In the genomic region with DNA sequence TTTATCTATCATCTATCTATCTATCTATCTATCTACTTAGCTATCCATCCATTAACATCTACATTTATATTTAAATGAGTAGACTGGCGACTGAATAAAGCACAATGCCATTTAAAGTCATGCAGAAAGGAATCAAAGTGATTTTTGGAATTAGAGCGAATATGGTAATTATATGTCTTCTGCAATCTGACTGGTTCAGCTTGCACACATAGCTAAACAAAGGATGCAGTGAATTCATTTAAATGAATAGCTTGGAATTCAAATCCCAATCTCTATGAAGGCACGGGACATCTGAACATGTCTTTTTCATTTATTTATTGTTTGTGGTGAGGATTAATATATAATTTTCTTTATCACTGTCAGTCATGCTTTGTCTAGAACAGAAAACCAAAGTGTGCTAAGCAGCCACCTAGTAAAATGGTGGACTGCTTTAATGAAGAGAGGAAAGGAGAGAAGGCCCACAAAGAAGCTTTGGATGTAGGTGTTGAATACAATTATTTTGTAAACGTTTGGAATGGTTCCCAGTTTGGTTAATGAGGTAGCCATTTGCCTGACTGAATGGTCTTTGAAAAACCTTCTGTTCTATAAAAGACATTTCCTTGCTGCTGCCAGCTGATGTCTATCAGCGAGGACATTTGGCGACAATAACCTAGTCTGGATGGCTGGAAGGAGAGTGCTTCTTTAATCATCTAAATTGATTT, we compare ENCODE assay signal across 20 mouse cellular contexts.
DNase-seq lines count a peak whose midpoint lies in the region; ATAC-seq lines count a peak whose summit lies in the region.
"Had no signal": no experiment of that assay in that cellular context is flagged by ENCODE, and none has a peak within 500 bp of the region (broad histone marks: within the 10 kb centered on the region; RNA-seq: fewer than 3 reads in every experiment).

No protein-coding gene starts in this region.

- no peaks in the 10 kb centered on the region for H3K36me3 ChIP-seq in hindbrain, embryonic 11.5 days (ENCODE audit: control insufficient read depth, insufficient read depth, low read length)
- H3K36me3 ChIP-seq in hindbrain, embryonic 10.5 days = no peaks in the 10 kb centered on the region
- H3K36me3 ChIP-seq in forebrain, embryonic 15.5 days = no peaks in the 10 kb centered on the region
- no peaks in the 10 kb centered on the region for H3K36me3 ChIP-seq in midbrain, embryonic 14.5 days (ENCODE audit: control insufficient read depth, insufficient read depth, low read length)
- no peaks in the 10 kb centered on the region for H3K36me3 ChIP-seq in kidney, embryonic 16.5 days (ENCODE audit: insufficient read depth, low read length)
- H3K36me3 ChIP-seq: embryonic facial prominence, embryonic 12.5 days; heart, embryonic 12.5 days; stomach, embryonic 15.5 days had no signal

- no peak overlapping the region for H3K27ac ChIP-seq in hindbrain, embryonic 11.5 days (ENCODE audit: low read depth, low read length)
- no peak overlapping the region for H3K27ac ChIP-seq in hindbrain, embryonic 10.5 days
- peak overlapping the region; percentile 66 for H3K27ac ChIP-seq in forebrain, embryonic 15.5 days (replicated peaks)
- no peak overlapping the region for H3K27ac ChIP-seq in midbrain, embryonic 14.5 days (replicated peaks; ENCODE audit: low read depth, low read length)
- no peak overlapping the region for H3K27ac ChIP-seq in kidney, embryonic 16.5 days (ENCODE audit: low read length)
- H3K27ac ChIP-seq: embryonic facial prominence, embryonic 12.5 days; stomach, embryonic 15.5 days had no signal

- ATAC-seq in hindbrain, embryonic 11.5 days (ENCODE audit: low FRiP score) = peak; percentile 43; the same call in 1 of the 2 replicates
- peak; percentile 90 for ATAC-seq in forebrain, embryonic 15.5 days (replicated peaks)
- peak; percentile 51; the same call in 1 of the 2 replicates for ATAC-seq in midbrain, embryonic 14.5 days (ENCODE audit: low FRiP score, low TSS enrichment)
- no peak for ATAC-seq in kidney, embryonic 16.5 days (ENCODE audit: low FRiP score, low TSS enrichment)

- H3K9me3 ChIP-seq in hindbrain, embryonic 11.5 days (ENCODE audit: control insufficient read depth, low read length) = no peaks in the 10 kb centered on the region
- no peaks in the 10 kb centered on the region for H3K9me3 ChIP-seq in hindbrain, embryonic 10.5 days
- H3K9me3 ChIP-seq in forebrain, embryonic 15.5 days = no peaks in the 10 kb centered on the region
- no peaks in the 10 kb centered on the region for H3K9me3 ChIP-seq in midbrain, embryonic 14.5 days (ENCODE audit: control insufficient read depth, low read length)
- H3K9me3 ChIP-seq in kidney, embryonic 16.5 days (ENCODE audit: low read length) = no peaks in the 10 kb centered on the region
- H3K9me3 ChIP-seq: embryonic facial prominence, embryonic 12.5 days; heart, embryonic 12.5 days; stomach, embryonic 15.5 days had no signal

- 74% methylated on average over 6 of the region's 6 CpGs for WGBS in hindbrain, embryonic 11.5 days
- 79% methylated on average over 6 of the region's 6 CpGs for WGBS in hindbrain, embryonic 10.5 days
- WGBS in forebrain, embryonic 15.5 days = 9% methylated on average over 6 of the region's 6 CpGs
- WGBS in midbrain, embryonic 14.5 days = 60% methylated on average over 6 of the region's 6 CpGs
- WGBS in kidney, embryonic 16.5 days = 62% methylated on average over 6 of the region's 6 CpGs

- H3K4me1 ChIP-seq in hindbrain, embryonic 11.5 days (replicated peaks; ENCODE audit: control insufficient read depth, insufficient read depth, low read length) = no peaks in the 10 kb centered on the region
- no peaks in the 10 kb centered on the region for H3K4me1 ChIP-seq in hindbrain, embryonic 10.5 days (replicated peaks)
- peaks cover 19% of the 10 kb centered on the region for H3K4me1 ChIP-seq in forebrain, embryonic 15.5 days
- H3K4me1 ChIP-seq in midbrain, embryonic 14.5 days (ENCODE audit: control insufficient read depth, insufficient read depth, low read length) = 0 out of 2 replicates have a peak, but pooled peaks cover 2% of the 10 kb centered on the region
- H3K4me1 ChIP-seq in kidney, embryonic 16.5 days (ENCODE audit: insufficient read depth, low read length) = no peaks in the 10 kb centered on the region
- H3K4me1 ChIP-seq: embryonic facial prominence, embryonic 12.5 days; heart, embryonic 12.5 days; stomach, embryonic 15.5 days had no signal

- DNase-seq in hindbrain, embryonic 11.5 days (ENCODE audit: low spot score) = no peak
- no peak for DNase-seq in hindbrain, embryonic 10.5 days (ENCODE audit: low spot score)
- peak; percentile 10 for DNase-seq in brain, adult 2 months (ENCODE audit: low read depth, low spot score)
- DNase-seq in midbrain, embryonic 14.5 days = peak; percentile 67
- no peak for DNase-seq in adipocyte (ENCODE audit: low spot score)
- DNase-seq in left cerebral cortex, postnatal 14 days (ENCODE audit: low spot score in 2 of 2) = no peak
- DNase-seq: adrenal gland, postnatal 10 days; B cell, adult 2 months; gastrocnemius, postnatal 25 days; heart, postnatal 4 days; kidney, adult 11 months; kidney, postnatal 14 days; spleen, adult 18-20 months; thymus, postnatal 14 days had no signal

- H3K27me3 ChIP-seq in hindbrain, embryonic 11.5 days (ENCODE audit: control insufficient read depth, insufficient read depth, low read length) = no peaks in the 10 kb centered on the region
- no peaks in the 10 kb centered on the region for H3K27me3 ChIP-seq in hindbrain, embryonic 10.5 days (ENCODE audit: insufficient read depth, poor library complexity, severe bottlenecking)
- no peaks in the 10 kb centered on the region for H3K27me3 ChIP-seq in forebrain, embryonic 15.5 days
- no peaks in the 10 kb centered on the region for H3K27me3 ChIP-seq in midbrain, embryonic 14.5 days (ENCODE audit: control insufficient read depth, insufficient read depth, low read length)
- H3K27me3 ChIP-seq in kidney, embryonic 16.5 days (ENCODE audit: insufficient read depth, low read length) = no peaks in the 10 kb centered on the region
- H3K27me3 ChIP-seq: embryonic facial prominence, embryonic 12.5 days; heart, embryonic 12.5 days; stomach, embryonic 15.5 days had no signal

- H3K4me2 ChIP-seq in hindbrain, embryonic 11.5 days (replicated peaks; ENCODE audit: low read depth, low read length) = no peak overlapping the region
- H3K4me2 ChIP-seq in forebrain, embryonic 15.5 days (replicated peaks) = no peak overlapping the region
- no peak overlapping the region for H3K4me2 ChIP-seq in midbrain, embryonic 14.5 days (ENCODE audit: low read length)
- H3K4me2 ChIP-seq in kidney, embryonic 16.5 days (replicated peaks; ENCODE audit: low read depth, low read length) = no peak overlapping the region
- H3K4me2 ChIP-seq: embryonic facial prominence, embryonic 12.5 days; heart, embryonic 12.5 days; liver, embryonic 11.5 days; stomach, embryonic 15.5 days had no signal

- intact Hi-C loops in left cerebral cortex, postnatal 14 days (cut with DNase I) = no loop called here

- H3K4me3 ChIP-seq in hindbrain, embryonic 11.5 days (ENCODE audit: low read depth, low read length) = no peak overlapping the region
- no peak overlapping the region for H3K4me3 ChIP-seq in hindbrain, embryonic 10.5 days
- H3K4me3 ChIP-seq in forebrain, embryonic 15.5 days = no peak overlapping the region
- H3K4me3 ChIP-seq in midbrain, embryonic 14.5 days (replicated peaks; ENCODE audit: low read depth, low read length) = no peak overlapping the region
- no peak overlapping the region for H3K4me3 ChIP-seq in kidney, embryonic 16.5 days (ENCODE audit: low read length)
- H3K4me3 ChIP-seq: embryonic facial prominence, embryonic 12.5 days; heart, embryonic 12.5 days; stomach, embryonic 15.5 days had no signal

- no peak overlapping the region for H3K9ac ChIP-seq in hindbrain, embryonic 11.5 days (ENCODE audit: low read depth, low read length)
- H3K9ac ChIP-seq in forebrain, embryonic 15.5 days (replicated peaks) = no peak overlapping the region
- H3K9ac ChIP-seq in midbrain, embryonic 14.5 days (replicated peaks; ENCODE audit: low read length) = no peak overlapping the region
- H3K9ac ChIP-seq in kidney, embryonic 16.5 days (replicated peaks; ENCODE audit: low read length) = no peak overlapping the region
- H3K9ac ChIP-seq: embryonic facial prominence, embryonic 12.5 days; heart, embryonic 12.5 days; stomach, embryonic 15.5 days had no signal

Comparison
In these comparisons a context has a peak if more than half of its experiments do, and no peak if none do; other contexts are left out.
1. DNase-seq: peak in brain, adult 2 months (single experiment) and midbrain, embryonic 14.5 days (single experiment); none in hindbrain, embryonic 11.5 days (single experiment), hindbrain, embryonic 10.5 days (single experiment), adipocyte (single experiment) and left cerebral cortex, postnatal 14 days (0 of 2).